Mouse (Mus musculus) C3H10T1/2 (cell line): ENCODE measurements around the gene Alkbh2. TPM values are rescaled to one million over a fixed set of nuclear protein-coding genes. Genes with fewer than 3 reads are reported as not detected.

ENCODE experiments used
- polyA plus RNA-seq, 2 experiments: library from polyadenylated mRNA; unstranded; fragments of >200 nt; fragmentation: generic; extraction: Trizol; gene quantifications; one replicate each; pipeline ENCODE4 v1.2.1; 2012; ENCODE audit warnings: missing spikeins in 2 of 2

The Alkbh2 gene
- polyA plus RNA-seq, result 1 to 10 TPM; 1.4 TPM

GRCm38 (mm10) chr5:114127374-114128349 is at the start of gene Alkbh2:
Gene Alkbh2, minus strand, starts transcription at chr5:114128218.

GRCm38 (mm10) chr5:114146028-114146888 is 18.2 kb upstream of the Alkbh2 start, which contains the start of gene Acacb:
Gene Acacb, plus strand, starts transcription at chr5:114146535.

DNA sequence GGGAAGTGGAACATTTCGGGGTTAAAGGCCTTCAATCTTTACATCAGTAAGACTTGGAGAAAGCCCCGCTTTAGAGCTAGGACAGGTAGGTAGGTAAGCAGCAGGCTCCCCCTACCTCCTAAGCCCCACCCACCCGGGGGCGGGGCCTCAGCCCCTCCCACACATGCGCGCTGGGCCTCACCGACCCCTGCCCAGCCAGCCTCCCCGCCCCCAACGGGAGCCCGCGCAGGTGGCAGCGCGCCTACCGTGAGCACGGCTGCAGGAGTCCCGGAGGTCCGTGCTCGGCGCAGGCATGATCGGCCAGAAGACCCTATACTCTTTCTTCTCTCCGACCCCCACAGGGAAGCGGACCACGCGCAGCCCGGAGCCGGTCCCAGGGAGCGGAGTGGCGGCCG is 2.2 kb upstream of the Alkbh2 start, which contains the start of gene Ung:
Gene Ung, plus strand, starts transcription at position 176 of the 395 bp plus-strand sequence.

GRCm38 (mm10) chr5:114091057-114091807 is 36.8 kb downstream of the Alkbh2 start, which contains the start of gene Svop:
Gene Svop, minus strand, starts transcription at chr5:114091570.

Other genes starting within 250 kb of the Alkbh2 start
- gene Coro1c, start 219.5 kb downstream of the Alkbh2 start, polyA plus RNA-seq, result 10 to 100 TPM; 25.0 to 48.5 TPM
- 1 to 10 TPM in 1 of 2 experiments, under 1 TPM in 1; 0.90 to 4.2 TPM for gene Ssh1, start 134.3 kb downstream of the Alkbh2 start, polyA plus RNA-seq
- gene Dao, start 124.5 kb downstream of the Alkbh2 start, polyA plus RNA-seq, result under 1 TPM in 1 of 2 experiments, not detected in 1; 0.04 TPM
- gene Usp30, start 62.8 kb downstream of the Alkbh2 start, polyA plus RNA-seq, result 10 to 100 TPM in 1 of 2 experiments, 1 to 10 TPM in 1; 4.8 to 18.7 TPM
- under 1 TPM; 0.04 to 0.05 TPM for gene Svop, start 36.6 kb downstream of the Alkbh2 start, polyA plus RNA-seq
- gene Ung, start 2.2 kb upstream of the Alkbh2 start, polyA plus RNA-seq, result 1 to 10 TPM; 2.7 to 9.9 TPM
- under 1 TPM; 0.04 to 0.41 TPM for gene Acacb, start 18.3 kb upstream of the Alkbh2 start, polyA plus RNA-seq
- gene Foxn4, start 145.6 kb upstream of the Alkbh2 start, polyA plus RNA-seq, result not detected
- 10 to 100 TPM in 1 of 2 experiments, 1 to 10 TPM in 1; 5.0 to 10.8 TPM for gene Myo1h, start 160.9 kb upstream of the Alkbh2 start, polyA plus RNA-seq